Mouse (Mus musculus) A20 (cell line): ENCODE results near the gene Wdtc1.
A peak's percentile ranks its signal among the peaks of the same experiment; 100 is the strongest.

ENCODE experiments used
- DNase-seq: peaks from one replicate; pipeline ENCODE4 v3.0.0-alpha.2; 2011; ENCODE audit warnings: low read depth, low spot score

Wdtc1 gene

DNA sequence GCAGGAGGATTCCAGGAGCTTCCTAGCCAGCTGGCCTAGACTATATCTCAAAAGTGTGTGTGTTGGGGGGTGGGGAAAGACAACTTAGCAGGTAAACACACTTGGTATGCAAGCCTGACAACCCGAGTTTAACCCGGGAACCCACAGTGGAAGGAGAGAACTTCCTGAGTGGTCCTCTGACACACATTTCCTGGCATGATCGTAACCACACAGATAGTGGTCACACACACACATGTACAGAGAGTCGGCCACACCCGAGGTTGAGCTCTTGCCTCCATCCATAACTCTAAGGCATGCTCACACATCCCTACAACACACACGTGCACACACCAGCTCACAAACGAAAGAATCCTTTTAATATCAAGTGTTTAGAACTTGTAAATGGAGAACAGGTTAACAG, 25.2 kb downstream of the Wdtc1 start:
- DNase-seq = no peak

DNA sequence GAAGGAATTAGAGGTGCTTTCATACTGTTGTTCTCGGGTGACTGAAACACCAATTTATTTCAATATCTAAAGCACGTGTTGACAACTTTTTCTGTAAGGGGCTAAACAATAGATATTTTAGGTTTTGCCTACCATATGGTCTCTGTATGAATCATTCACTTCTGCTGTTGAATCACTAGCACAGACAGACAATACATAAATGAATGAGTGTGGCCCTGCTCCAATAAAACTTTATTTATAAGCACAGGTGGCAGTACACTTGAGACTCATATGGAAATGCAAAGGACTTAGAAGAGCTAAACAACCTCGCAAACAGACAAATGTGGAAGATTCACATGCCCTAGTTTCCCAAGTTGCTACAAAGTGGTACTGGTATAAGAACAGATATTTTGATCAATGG, 33.6 kb downstream of the Wdtc1 start:
- no peak for DNase-seq

DNA sequence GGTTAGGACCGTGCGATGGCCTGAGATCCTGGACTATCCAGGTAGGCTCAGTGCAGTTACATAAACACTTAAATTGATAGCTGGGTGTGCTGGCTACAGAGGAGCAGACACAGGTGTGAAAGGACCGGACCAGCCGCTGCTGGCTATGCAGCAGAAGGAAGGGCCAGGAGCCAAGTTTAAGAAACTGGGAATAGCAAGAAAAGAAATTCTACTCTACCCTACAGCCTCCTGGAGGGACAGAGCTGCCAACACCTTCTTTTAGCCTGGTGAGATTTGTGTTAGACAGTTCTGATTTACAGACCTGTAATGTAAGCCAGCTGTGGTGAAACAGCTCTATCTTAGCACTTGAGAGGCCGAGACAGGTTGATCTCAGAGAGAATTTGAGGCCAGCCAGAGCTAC, 37.3 kb downstream of the Wdtc1 start:
- DNase-seq = no peak

DNA sequence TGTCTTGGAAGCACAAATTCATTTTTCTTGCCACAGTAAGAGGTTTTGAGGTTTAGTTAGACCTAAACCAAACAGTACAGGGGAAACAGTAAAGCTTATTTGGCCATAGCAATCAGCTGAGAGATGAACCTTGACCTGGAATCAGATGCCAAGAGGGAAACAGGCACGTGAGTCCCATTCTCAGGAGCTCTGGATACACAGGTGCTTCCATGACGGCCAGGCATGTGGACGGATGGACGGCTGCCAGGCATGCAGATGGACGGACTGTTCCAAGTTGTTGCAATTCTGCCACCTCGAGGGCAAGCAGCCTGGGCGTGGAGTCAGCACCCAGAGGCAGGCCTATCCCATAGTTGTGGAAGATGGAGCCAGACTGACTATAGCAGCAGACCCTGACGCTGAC, 38.4 kb downstream of the Wdtc1 start:
- DNase-seq = no peak

DNA sequence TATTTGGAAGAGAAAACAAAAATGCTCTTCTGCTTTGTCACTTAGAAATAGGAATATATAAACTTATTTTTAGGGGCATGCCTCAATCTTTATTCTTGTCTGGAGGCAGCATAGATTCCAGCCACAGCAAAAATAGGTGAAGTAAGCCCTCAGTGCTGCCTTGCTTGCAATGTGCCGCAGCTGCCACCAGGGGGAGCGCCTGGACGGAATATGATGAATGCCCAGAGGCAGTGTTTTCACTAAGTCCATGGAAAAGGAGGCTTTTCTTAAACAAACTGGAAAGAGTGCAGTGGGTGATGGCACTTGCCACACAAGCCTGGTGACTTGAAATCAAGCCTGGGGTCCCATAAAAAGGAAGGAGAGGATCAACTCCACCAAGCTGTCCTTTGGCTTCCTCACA, 43.3 kb downstream of the Wdtc1 start:
- DNase-seq = peak; percentile 66

DNA sequence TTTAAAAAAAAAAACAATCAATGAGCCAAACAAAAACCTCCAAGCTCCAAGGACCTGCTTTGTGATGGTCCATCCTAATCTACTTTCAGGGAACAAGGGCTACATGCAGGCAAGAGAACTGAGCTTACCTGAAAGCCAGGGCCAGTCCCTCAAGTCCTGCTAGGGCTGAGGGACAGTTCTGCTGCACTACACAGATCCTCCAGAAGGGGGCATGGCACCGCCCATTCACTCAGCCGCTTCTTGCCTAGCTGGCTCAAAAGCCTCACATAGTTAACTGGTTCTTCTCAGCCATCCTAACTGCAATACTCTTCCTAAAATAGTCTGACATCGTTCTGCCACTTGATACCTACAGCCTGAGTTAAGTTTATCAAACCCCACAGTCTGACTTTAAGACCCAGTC, 46.0 kb downstream of the Wdtc1 start:
- peak; percentile 75 for DNase-seq

DNA sequence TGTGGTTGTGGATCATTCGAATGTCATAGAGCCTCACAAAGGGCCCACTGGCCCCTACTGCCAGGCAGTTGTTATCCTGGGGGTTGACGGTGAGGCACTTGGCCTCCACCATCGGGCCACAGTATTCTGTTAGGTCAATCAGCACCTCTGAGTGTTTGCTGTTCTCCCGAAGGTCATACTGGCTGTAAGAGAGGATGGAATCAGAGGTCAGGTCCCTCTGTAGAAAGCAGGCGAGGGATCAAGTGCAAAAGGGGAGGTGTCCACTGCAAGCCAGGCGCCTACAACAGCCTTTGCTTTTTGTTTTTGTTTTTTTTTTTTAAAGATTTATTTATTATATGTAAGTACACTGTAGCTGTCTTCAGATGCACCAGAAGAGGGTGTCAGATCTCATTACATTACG, 47.5 kb downstream of the Wdtc1 start:
- no peak for DNase-seq

DNA sequence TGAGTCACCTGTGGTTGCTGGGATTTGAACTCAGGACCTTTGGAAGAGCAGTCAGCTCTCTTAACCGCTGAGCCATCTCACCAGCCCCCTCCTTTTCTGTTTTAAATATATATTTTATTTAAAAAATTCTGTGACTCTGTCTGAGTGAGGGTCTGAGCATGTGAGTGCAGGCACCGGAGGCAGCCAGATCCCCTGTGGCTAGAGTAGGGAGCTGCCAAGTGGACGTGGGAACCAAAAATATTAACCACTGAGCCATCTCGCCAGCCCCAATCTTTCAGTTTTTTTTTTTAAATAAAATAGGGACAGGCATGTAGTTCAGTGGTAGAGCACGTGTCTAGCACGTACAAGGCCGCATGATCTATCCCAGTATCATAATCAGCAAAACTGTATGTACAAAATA, 48.5 kb downstream of the Wdtc1 start:
- no peak for DNase-seq

DNA sequence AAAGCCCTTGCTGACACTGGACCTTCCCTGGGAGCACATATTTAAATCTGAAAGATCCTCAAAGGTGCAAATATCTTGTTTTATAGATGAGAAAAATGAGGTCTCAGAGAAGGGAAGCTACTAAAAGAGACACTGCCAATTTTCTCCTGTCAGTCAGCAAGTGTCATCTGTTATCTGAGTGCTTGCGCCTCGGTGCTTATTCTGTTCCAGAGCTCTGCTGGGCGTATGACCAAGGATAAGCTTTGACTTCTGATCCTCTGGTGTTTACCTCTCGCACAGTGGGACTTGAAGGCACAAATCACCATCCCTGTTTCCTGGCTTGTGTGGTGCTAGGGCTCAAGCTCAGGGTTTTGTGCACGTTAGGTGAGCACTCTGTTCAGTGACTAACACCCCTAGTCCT, 50.6 kb downstream of the Wdtc1 start:
- no peak for DNase-seq

DNA sequence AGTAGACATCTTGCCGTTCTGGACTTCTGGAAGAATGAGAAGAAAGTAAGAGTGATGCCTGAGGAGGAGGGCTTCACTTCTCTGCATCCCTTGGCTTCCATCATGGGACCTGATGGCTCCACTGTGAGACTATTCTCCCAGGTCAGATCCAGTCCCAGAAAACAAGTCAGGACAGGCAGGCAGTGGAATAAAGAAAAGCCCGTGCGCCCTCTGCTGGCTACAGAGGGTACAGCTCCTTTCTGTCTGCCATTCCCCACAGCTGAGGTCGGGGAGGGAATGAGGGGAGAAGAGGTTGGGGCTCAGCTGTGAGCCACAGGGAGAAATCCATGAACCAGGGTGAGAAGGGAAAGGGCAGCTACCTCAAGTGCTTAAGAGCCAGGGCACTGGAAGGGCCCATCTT, 51.5 kb downstream of the Wdtc1 start:
- DNase-seq = peak; percentile 42

DNA sequence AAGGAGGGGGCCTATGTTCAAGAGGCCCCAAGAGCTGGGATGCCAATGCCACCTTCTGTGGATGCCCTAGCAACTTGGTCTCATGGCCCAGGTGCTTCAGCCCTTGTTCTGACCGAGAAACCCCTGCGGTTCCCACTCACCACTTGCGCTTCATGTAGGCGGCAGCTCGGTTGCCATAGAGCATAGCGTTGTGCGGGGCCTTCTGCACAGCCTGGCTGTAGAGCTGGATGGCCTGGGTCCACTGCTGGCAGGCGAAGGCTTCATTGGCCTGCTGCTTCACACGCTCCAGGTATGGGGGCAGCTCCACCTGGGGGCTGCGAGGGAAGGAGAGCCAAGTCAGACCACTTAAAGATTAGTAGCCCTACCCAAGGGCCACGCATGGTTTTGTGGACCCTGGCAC, 52.9 kb downstream of the Wdtc1 start:
- no peak for DNase-seq

DNA sequence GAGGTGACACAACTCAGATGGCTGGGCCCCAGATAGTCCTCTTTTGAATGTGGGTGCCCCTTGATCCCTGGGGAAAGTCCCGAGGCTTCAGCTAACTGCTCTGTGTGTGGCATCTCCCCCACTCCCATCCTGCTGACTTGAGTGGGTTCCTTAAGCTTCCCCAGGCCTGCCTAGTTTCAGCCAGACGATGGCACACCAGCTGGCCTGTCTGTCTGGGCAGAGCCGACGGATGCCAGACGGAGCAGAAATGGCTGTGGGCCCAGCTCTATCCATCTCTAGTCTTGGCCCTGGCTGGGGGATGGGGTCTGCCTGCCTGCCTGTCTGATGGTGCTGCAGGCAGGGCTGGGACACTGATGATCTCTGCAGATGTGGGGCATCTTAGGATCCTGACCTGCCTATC, 53.6 kb downstream of the Wdtc1 start:
- no peak for DNase-seq

DNA sequence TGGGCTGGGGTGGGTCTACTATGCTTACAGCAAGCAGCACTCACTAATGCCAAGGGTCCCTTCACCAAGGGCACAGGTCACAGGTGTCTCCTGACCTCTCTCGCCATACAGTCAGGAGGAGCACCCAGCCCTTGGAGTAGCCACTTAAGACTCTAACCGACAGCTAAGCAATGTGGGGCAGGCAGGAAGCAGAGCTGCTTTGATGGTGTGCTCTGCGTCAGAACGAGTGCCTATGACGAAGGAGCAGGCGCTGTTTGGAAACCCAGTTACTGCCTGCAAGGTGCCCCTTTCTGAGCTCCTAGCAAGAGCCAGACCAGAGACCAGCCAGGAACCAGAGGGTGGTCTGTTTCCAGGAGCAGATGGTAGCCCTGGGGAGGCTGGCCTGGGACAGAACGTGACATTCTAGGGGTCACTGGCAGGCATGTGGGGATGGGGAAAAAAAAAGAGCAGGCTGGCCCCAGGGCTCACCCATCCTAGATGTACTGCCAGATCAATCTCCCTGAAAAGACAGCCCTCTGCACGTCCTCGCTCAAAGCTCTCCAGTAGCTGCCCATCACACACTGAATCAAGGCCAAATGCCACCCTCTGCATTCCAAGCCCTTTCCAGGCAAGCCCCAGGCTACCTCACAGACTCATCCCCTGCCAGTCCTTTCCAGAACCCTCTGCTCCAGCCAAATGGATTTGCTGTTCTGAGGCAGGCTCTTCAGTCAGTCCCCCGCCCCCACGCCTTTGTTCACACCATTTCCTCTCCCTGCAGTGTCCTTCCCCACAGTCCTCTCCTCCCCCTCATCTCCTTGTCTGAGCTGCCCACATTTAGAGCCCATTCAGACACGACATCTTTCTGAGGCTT, 54.5 kb downstream of the Wdtc1 start:
- no peak for DNase-seq

DNA sequence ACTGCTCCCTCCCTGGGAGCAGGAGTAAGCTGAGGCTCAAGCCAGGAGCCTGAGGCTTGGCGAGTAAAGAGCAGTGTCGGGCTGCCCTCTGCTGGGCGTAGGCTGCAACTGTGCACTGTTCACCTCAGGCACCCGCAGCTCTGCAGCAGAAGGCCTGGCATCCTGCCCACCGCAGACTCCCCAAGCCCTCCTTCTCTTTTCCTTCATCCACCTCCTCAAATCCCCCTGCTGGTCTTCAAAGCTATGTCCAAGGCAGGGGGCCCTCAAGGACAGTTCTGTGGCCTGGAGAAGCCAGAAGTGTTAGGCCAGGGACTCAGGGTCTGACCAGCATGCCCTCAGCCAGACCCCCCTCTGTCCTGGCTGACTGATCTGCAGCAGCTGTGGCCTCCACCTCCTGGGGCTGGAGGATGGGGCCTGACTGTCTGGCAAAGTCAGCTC, 55.5 kb downstream of the Wdtc1 start:
- peak; percentile 58 for DNase-seq

DNA sequence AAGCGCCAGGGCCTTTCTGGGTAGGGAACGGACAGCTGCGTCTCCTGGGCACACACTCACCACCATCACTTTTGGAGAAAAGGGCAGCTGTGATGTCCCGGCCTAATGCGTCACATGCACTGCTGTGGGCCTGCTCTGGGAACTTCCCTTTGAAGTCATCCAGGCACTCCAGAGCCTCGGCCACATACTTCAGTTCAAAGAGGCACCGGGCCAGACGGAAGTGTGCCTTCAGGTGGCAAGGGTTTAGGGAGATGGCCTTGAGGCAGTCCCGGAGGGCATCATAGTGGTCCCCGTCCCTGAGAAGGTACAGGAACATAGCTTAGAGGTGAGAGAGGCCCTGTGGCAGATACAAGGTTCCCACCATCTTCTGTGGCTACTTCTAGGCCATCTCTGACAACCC, 55.9 kb downstream of the Wdtc1 start:
- DNase-seq = no peak

DNA sequence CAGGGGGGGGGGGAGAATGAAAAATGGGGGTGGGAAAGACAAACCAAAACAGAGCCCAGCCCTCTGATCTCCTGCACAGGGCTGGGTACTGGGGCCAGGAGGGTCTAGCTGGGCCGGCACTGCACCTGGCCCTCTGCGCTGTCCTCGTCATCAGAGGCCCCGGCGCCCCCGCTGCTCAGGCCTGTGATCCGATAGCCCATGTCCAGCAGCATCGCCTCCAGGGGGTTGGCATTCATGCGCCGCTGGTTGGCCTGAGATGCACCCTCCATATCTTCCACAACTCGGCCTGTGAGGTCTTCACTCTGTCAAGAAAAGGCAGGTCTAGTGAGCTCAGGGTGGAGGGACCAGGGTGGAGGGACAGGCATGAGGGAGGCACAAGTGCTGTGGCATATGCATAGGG, 59.2 kb downstream of the Wdtc1 start:
- DNase-seq = no peak

DNA sequence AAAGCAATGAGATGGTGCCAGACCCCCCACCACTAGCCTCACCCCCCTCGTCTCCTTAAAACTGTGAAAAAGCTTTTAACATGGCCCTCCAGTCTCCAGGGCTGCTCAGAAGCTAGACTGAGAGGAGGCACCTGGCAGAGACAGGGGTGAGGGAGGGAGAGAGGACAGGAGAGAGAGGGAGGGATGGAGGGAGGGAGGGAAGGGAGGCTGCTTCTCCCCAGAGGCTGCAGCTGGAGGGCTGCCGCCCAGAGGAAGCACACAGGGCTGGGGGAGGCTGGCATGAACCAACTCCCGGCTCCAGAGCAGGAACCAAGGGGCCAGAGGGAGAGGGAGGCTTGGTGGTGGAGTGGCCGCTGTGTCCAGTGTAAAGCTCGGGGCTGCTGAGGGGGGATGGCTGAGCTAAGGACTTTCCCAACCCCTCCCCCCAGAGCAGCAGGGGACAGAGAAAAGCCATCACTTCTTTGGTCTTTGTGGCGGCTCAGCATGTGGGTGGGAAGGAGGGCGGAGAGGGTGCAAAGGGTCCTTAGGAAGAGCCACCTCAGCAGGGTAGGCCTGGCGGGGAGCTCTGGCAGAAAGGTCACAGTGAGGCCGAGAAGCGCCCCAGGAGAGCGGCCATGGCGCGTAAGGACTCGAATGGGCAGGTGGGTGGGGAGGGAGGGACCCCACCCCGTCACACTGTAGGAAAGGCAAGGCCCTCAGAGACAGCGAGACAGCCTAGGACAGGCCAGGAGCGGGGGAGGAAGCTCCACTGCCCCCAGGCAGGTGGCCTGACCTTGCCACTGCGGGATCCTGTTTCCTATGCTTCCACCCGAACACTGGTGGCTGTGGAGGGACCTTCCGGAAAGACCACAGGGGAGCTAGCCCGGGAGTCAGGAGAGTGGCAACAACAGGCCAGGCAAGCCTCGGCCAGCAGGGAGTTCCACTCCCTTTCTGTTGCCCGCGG, 60.1 kb downstream of the Wdtc1 start:
- DNase-seq = no peak

DNA sequence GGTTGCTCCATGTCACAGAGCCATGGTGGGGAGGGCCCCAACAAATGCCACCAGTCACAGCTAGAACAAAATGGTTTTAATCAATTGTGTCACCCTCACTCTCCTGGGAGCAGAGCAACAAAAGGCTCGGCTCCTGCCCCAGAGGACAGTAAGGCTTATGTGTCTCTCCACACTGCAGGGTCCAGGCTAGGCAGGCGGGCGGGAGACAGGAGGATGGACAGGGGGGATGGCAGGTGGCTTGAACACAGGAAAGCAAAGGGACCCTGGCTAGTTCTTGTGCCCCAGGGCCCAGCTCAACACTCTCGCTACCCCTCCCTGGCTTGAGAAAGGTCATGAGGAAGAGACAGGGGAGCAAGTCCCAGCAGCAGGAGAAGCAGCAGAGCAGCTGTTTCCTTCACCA, 60.9 kb downstream of the Wdtc1 start:
- no peak for DNase-seq

DNA sequence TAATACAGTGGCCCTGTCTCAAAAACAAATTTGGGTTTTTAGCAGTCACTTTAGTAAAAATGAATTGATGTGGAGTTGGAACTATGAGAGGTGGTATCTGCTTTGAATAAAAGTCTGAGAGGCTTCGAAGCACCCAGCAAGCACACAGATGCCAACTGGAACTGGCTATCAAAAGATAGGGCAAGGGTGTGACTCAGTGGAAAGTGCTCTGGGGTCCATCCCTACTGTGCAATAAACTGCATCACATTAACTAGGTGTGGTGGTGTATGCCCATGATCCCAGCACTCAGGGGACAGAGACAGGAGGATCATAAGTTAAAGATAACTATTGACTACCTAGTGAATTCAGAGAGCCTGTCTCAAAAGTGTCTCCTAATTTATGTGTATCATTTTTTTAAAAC, 62.0 kb downstream of the Wdtc1 start:
- no peak for DNase-seq

DNA sequence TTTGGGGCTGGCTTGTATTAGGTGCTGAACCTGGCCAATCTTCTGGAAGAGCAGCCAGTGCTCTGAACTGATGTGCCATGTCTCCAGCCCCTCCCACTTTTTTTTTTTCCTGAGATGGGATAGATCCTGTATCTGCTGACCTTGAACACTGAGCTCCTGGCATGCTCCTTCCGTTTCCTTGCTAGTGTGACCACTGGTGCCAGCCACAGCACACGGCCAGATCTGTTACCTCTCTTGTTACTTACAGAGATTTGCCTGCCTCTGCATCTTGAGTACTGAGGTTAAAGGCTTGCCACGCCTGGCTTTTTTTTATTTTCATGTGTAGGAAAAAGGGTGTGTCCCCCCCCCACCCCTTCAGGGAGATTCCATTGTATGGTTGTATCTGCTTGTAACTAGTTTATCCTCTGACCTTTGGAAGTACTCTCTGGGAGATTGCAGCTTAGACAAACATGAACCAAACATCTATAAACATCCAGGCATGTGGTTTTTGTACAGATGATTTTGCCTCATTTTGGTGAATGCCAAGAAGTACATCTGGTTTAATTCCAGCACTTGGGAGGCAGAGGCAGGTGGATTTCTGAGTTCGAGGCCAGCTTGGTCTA, 66.7 kb downstream of the Wdtc1 start:
- no peak for DNase-seq

DNA sequence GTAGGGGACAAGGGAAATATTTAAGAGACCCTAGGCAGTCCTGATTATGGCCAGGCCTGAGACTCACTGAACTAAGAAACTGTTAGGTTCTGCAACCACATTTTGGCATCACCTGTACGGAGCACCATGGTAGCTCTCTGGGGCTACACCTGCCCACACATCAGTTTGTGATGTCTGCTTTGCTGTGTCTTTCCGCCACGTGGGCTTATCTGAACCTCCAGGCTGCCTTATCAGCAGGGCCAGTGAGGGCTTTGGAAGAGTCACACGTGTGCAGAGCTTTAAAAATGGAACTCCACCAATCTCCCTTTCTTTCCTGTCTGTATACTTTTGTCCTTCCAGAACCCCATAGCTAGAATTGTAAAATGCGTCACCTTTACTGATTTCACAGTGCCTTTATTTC, 67.3 kb downstream of the Wdtc1 start:
- DNase-seq = no peak

DNA sequence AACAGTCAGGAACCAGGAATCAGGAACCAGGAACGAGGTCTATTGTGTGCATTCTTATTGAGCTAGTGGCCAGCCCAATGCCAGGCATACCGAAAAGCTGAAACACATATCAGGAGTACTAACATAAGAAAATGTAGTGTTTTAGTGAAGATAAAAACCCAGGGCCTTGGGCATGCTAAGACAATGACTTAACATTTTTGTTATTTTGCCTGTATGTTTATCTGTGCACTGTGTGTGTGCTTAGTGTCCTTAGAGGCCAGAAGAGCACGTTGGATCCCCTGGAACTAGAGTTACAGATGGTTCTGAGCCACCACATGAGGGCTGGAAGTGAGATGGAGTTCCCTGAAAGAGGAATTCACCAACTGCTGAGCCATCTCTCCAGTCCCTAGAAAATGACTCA, 68.0 kb downstream of the Wdtc1 start:
- DNase-seq = no peak
